Mouse (Mus musculus): ENCODE measurements around the gene Epha7. TPM values are rescaled to one million over a fixed set of nuclear protein-coding genes. Genes with fewer than 3 reads are reported as not detected.

Gene Epha7
- polyA plus RNA-seq (2015; fragmentation: Nextera tagmentation; extraction: Ambion mirVana), result 58.3 and 59.8 TPM in 2 replicates

DNA sequence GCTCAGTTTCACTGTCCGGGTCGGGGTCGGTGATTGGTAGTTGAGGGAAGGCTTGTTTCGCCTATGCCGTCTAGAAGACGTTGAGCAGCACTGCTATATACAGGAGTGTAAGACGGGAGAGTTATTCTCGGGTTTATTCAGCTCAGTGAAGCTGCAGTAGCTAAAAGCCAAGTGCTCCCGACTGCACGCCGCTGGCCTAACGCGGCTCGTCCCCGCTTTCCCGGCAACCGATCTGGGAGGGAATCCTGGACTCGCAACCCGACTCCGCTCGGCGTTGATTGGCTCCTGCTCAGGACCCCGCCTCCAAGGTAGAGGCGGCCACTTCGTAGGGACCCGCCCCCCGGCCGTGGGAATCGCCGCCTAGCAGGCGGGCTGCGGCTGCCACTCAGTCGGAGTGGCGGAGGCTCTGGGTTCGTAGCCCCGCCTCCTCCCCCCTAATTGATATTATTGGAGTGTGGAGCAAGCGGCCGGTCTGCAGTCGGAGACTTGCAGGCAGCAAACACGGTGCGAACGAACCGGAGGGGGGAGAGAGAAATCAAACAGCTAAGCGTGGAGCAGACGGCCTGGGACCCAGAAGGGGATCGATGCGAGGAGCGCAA, at the start of gene Epha7:
Epha7 (plus strand) TSS at position 441 of the 599 bp plus-strand sequence.
- Histone ChIP-seq H3K9ac (replicated peaks) (peak within 1 kb of the TSS; percentile 85), H3K4me2 (replicated peaks) (peak within 1 kb of the TSS; percentile 61), H3K4me3 (peak within 1 kb of the TSS; percentile 70), H3K27ac (replicated peaks) (peak within 1 kb of the TSS; percentile 96), H3K27me3 (no peaks in the 10 kb centered on the region), H3K36me3 (no peaks in the 10 kb centered on the region), H3K4me1 (0 out of 2 replicates have a peak, but pooled peaks cover 6% of the 10 kb centered on the region), H3K9me3 (no peaks in the 10 kb centered on the region)
- peak; percentile 97 for ATAC-seq (replicated peaks)
- WGBS, result under 1% methylated on average over 48 of the region's 48 CpGs

DNA sequence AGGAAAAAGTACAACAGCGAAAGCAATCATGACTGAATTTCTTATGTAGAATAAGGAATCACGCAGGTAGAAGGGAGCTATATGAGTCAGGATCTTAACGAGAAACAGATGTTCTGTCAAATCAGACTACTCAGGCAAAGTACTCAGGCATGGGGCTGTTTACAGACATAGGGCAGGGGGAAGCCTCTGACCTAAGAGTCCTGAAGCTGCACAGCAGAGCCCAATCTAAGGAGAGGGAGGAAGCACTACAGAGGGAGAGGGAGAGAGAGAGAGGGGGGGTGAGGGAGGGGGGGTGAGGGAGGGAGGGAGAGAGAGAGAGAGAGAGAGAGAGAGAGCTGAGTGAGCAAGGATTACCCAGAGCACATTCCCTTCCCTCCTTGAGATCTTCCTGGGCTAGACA, 29.0 kb upstream of the Epha7 start:
- Histone ChIP-seq H3K9me3 (no peaks in the 10 kb centered on the region), H3K4me2 (replicated peaks) (no peak overlapping the region), H3K4me1 (no peaks in the 10 kb centered on the region), H3K27ac (replicated peaks) (no peak overlapping the region), H3K9ac (replicated peaks) (no peak overlapping the region), H3K36me3 (no peaks in the 10 kb centered on the region), H3K4me3 (no peak overlapping the region), H3K27me3 (no peaks in the 10 kb centered on the region)
- ATAC-seq (replicated peaks), result no peak
- 38% methylated on average over 3 of the region's 3 CpGs for WGBS

DNA sequence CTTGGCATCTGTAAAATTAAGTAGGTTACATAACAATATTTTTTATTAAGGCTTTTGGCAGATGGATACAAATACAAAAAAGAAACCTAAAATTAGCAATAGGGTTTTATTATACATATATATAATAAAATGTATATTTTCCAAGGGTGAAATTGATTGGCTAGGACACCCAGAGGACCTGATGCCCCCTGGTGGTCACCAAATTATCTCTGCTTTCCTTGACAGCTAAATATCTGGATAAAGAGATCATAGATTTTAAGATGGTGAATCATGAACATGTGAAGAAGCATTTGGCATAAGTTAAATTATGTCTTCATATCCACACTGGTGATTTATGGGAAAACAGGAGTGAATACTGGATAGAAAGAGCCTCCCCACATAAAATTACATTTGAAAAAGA, 4.1 kb upstream of the Epha7 start:
- no peaks in the 10 kb centered on the region for H3K27me3 ChIP-seq
- H3K9me3 ChIP-seq, result no peaks in the 10 kb centered on the region
- no peak overlapping the region for H3K4me2 ChIP-seq (replicated peaks)
- no peak for ATAC-seq (replicated peaks)
- H3K4me3 ChIP-seq, result no peak overlapping the region
- no peak overlapping the region for H3K27ac ChIP-seq (replicated peaks)
- no peaks in the 10 kb centered on the region for H3K36me3 ChIP-seq
- H3K4me1 ChIP-seq, result 0 out of 2 replicates have a peak, but pooled peaks cover 6% of the 10 kb centered on the region
- no peak overlapping the region for H3K9ac ChIP-seq (replicated peaks)

DNA sequence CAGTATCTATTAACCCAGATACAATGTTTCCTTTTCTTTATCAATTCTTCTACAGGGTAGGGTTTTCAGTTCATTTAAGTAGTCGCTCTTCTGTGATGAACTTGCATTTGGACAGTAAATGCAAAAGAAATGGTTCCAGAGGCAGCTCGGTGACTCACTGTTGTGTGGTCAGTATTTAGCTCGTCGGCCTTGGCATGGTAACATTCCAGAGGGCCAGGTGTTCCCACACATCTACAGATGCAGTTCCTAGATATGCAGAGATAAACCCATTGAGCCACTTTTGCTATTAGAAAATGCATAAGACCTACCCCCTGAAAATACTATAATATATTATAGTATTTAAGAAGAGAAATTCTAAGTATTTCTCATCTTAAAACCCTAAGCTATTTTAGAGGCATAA, 3.2 kb upstream of the Epha7 start:
- H3K9me3 ChIP-seq, result no peaks in the 10 kb centered on the region
- no peaks in the 10 kb centered on the region for H3K36me3 ChIP-seq
- no peak overlapping the region for H3K27ac ChIP-seq (replicated peaks)
- H3K4me2 ChIP-seq (replicated peaks), result no peak overlapping the region
- no peak for ATAC-seq (replicated peaks)
- H3K4me3 ChIP-seq, result no peak overlapping the region
- H3K27me3 ChIP-seq, result no peaks in the 10 kb centered on the region
- WGBS, result 81% methylated on average over 4 of the region's 4 CpGs
- H3K9ac ChIP-seq (replicated peaks), result no peak overlapping the region
- H3K4me1 ChIP-seq, result 0 out of 2 replicates have a peak, but pooled peaks cover 6% of the 10 kb centered on the region

DNA sequence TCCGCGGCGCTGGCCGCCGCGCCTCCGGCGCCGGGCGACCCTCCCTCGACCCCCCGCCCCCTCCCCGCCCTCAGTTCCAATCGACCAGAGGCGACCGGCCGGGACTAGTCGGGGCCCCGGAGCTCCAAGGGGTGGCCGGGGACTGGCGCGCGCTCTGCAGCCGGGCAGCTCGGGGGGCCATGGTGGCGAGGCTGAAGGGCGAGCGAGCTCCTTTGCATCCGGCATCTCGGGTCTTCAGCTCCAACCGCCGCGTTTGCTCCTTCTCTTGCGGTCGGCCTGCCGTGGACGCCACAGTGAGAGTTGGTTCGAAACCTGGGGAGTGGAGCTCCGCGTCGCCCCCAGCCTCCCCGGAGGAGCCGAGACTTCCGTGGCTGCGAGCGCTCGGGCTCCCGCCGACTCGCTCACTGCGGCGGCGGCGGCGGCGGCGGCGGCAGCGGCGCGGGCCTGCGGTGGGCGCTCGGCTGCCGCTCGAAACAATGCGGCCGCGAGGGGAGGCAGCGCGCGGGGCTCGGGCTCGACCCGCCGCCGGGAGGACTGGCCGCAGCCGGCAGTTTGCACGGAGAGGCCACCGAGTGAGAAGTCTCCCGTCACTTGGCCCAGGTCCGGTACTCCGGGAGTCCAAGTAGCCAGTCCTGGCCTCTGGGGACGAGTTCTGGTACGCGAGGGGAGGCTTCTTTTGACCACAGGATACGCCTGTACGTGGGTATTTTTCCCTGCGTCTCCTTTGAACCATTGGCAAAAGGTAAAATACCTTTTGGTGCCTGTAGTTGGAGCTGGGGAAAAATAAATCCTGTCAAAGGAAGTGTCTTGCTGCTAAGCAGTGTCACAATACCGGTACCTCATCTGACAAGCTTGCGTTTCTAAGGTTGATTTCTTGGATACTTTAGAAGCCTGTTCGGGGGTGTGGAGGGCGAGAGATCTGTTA, 882 bp downstream of the Epha7 start:
- 0 out of 2 replicates have a peak, but pooled peaks cover 6% of the 10 kb centered on the region for H3K4me1 ChIP-seq
- ATAC-seq (replicated peaks), result peak; percentile 46
- H3K9me3 ChIP-seq, result no peaks in the 10 kb centered on the region
- peak overlapping the region; percentile 85 for H3K9ac ChIP-seq (replicated peaks)
- H3K36me3 ChIP-seq, result no peaks in the 10 kb centered on the region
- H3K4me3 ChIP-seq, result peak overlapping the region; percentile 70
- H3K27ac ChIP-seq (replicated peaks), result peak overlapping the region; percentile 96
- peak overlapping the region; percentile 61 for H3K4me2 ChIP-seq (replicated peaks)
- under 1% methylated on average over 88 of the region's 94 CpGs for WGBS
- H3K27me3 ChIP-seq, result no peaks in the 10 kb centered on the region

DNA sequence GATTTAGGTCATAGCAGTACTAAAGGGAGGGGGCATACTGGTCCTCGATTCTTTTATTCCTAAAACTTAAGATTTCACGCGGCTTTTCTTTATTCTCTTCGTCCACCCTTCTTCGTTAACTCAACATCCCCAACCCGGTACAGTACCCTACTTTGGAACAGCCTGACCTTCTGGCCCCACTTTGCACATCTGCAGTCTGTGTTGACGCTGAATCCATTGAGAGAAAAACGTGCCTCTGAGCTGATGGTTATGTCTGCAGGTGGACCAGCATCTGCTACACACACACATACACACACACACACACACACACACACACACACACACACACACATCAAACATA, 1.5 kb downstream of the Epha7 start:
- Histone ChIP-seq H3K4me2 (replicated peaks) (peak overlapping the region; percentile 61), H3K4me3 (peak overlapping the region; percentile 70), H3K9me3 (no peaks in the 10 kb centered on the region), H3K27ac (replicated peaks) (peak overlapping the region; percentile 96), H3K27me3 (no peaks in the 10 kb centered on the region), H3K36me3 (no peaks in the 10 kb centered on the region), H3K4me1 (0 out of 2 replicates have a peak, but pooled peaks cover 6% of the 10 kb centered on the region), H3K9ac (replicated peaks) (peak overlapping the region; percentile 85)
- ATAC-seq (replicated peaks), result no peak
- 0% methylated on average over 8 of the region's 8 CpGs for WGBS

DNA sequence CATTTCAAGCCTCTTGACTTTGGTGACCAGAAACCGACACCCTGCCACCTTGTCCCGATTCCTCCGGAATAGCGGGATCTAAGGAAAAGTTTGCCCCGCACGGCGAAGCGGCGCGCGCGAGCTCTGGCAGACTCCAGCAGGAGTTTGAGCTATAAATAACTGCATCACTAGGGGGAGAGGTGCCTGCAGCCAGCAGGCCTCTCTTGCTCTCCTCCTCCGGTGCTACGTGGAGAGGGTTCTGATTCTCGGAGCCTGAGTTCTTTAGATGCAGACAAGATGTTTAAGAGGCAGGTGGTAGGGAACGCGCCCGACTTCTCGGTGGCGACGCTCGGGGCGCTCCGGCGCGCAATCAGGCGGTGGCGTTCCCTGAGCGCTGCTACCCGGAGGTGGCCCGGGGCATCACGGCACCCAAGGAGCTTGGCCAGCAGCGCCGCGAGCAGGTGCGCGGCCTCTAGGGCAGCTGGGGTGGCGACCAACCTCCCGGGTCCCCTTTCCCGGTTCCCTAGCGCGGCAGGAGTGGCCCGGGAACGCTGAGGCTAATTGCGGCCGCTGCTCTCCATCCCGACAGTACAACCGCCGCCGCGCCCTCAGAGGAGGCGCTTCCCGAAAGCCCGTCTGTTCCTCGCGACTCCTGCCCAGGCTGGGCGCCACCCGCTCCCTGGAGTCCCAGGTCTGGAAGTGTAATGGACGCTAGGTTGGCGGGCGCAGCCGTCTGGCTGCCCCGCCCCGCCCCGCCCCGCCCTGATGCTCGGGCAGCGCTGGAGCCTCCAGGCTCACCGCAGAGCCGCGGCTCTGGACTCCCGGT, 2.1 kb downstream of the Epha7 start:
- peak overlapping the region; percentile 96 for H3K27ac ChIP-seq (replicated peaks)
- no peaks in the 10 kb centered on the region for H3K27me3 ChIP-seq
- under 1% methylated on average over 72 of the region's 72 CpGs for WGBS
- ATAC-seq (replicated peaks), result peak; percentile 54
- no peaks in the 10 kb centered on the region for H3K9me3 ChIP-seq
- H3K9ac ChIP-seq (replicated peaks), result peak overlapping the region; percentile 85
- H3K4me1 ChIP-seq, result 0 out of 2 replicates have a peak, but pooled peaks cover 6% of the 10 kb centered on the region
- peak overlapping the region; percentile 70 for H3K4me3 ChIP-seq
- H3K4me2 ChIP-seq (replicated peaks), result peak overlapping the region; percentile 61
- no peaks in the 10 kb centered on the region for H3K36me3 ChIP-seq

DNA sequence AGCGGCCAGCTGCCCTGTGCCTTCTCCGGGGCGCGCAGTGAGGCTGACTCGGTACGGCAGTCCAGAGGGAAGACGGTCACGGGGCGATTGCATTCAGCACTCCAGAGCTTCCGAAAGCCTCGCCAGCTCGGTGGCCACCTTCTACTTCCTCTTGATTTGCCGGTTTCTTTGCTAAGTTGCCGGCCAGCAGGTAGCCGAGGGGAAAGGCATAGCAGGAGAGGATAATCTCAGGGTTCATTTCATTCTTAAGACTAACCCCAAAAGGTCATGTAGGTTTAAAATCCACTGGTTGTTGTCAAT, 2.6 kb downstream of the Epha7 start:
- H3K9me3 ChIP-seq, result no peaks in the 10 kb centered on the region
- H3K27ac ChIP-seq (replicated peaks), result peak overlapping the region; percentile 96
- 0 out of 2 replicates have a peak, but pooled peaks cover 6% of the 10 kb centered on the region for H3K4me1 ChIP-seq
- ATAC-seq (replicated peaks), result no peak
- peak overlapping the region; percentile 61 for H3K4me2 ChIP-seq (replicated peaks)
- peak overlapping the region; percentile 85 for H3K9ac ChIP-seq (replicated peaks)
- 0% methylated on average over 15 of the region's 15 CpGs for whole genome bisulfite sequencing
- H3K4me3 ChIP-seq, result peak overlapping the region; percentile 70
- no peaks in the 10 kb centered on the region for H3K27me3 ChIP-seq
- no peaks in the 10 kb centered on the region for H3K36me3 ChIP-seq

DNA sequence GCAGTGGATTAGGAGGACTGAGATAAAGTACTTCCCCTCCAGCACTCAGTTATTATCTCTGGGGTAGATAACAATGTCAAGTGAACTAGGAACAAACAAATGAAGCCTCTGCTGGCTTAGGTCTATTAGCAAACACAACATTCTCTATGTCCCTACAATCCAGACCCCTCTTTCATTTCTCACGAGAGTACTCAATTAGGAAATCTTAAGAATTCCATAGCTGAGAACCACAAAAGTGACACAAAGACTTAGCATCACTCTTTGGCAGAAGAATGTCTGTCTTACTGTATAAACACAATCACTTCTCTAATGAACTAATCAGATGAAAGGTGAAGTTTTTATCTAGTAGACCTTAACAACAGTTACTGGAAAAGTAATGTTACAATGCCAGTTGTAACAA, 10.7 kb downstream of the Epha7 start:
- no peak overlapping the region for H3K4me3 ChIP-seq
- H3K9ac ChIP-seq (replicated peaks), result no peak overlapping the region
- H3K36me3 ChIP-seq, result peaks cover 4% of the 10 kb centered on the region; the same call in 1 of the 2 replicates
- H3K4me2 ChIP-seq (replicated peaks), result no peak overlapping the region
- H3K9me3 ChIP-seq, result no peaks in the 10 kb centered on the region
- H3K27me3 ChIP-seq, result no peaks in the 10 kb centered on the region
- H3K27ac ChIP-seq (replicated peaks), result no peak overlapping the region
- H3K4me1 ChIP-seq, result peaks cover 5% of the 10 kb centered on the region
- WGBS, result 25% methylated on average over 1 of the region's 1 CpGs
- no peak for ATAC-seq (replicated peaks)

DNA sequence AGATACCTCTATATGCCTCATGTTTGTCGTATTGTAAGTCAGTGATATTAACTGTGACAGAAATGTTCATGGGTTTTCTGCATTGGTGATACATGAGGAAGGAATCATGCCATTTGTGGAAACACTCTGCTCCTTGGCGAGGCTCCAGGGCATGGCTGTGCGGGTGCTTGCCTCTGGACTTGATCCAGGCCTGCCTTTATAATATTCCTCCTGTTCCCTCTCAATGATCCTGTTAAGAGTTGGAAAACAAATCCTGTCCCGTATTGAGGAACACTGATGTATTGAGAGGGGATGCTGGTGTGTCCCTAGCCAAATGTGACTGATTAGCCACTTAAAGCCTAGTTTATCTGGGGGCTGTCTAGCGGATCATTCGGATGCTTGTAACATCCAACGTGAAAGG, 11.7 kb downstream of the Epha7 start:
- 27% methylated on average over 7 of the region's 7 CpGs for WGBS
- H3K4me1 ChIP-seq, result peaks cover 5% of the 10 kb centered on the region
- H3K4me3 ChIP-seq, result no peak overlapping the region
- peaks cover 4% of the 10 kb centered on the region; the same call in 1 of the 2 replicates for H3K36me3 ChIP-seq
- H3K4me2 ChIP-seq (replicated peaks), result no peak overlapping the region
- no peaks in the 10 kb centered on the region for H3K9me3 ChIP-seq
- H3K9ac ChIP-seq (replicated peaks), result no peak overlapping the region
- no peak overlapping the region for H3K27ac ChIP-seq (replicated peaks)
- no peaks in the 10 kb centered on the region for H3K27me3 ChIP-seq
- ATAC-seq (replicated peaks), result no peak

DNA sequence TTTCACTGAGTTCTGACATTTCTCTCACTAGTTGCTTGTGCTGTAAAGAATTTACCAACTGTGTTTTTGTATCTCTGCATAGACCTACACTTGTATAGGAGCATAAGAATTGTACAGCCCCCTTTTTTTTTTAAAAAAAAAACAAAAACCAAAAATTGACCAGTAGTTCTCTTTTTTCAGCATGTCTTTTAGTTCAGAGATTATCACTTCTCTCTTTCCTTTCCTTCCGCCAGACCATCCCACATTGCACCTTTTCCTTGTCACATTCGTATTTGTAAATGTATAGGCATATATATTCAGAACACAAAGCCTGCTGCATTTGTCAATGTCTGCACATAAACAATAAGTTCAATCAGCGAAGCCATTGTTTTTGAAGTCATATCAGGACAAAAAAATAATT, 24.7 kb downstream of the Epha7 start:
- Histone ChIP-seq H3K4me3 (no peak overlapping the region), H3K9ac (replicated peaks) (no peak overlapping the region), H3K4me1 (peaks cover 5% of the 10 kb centered on the region; the same call in 1 of the 2 replicates), H3K9me3 (no peaks in the 10 kb centered on the region), H3K36me3 (no peaks in the 10 kb centered on the region), H3K4me2 (replicated peaks) (no peak overlapping the region), H3K27ac (replicated peaks) (no peak overlapping the region), H3K27me3 (no peaks in the 10 kb centered on the region)
- ATAC-seq (replicated peaks), result no peak
- WGBS, result 97% methylated on average over 3 of the region's 3 CpGs

DNA sequence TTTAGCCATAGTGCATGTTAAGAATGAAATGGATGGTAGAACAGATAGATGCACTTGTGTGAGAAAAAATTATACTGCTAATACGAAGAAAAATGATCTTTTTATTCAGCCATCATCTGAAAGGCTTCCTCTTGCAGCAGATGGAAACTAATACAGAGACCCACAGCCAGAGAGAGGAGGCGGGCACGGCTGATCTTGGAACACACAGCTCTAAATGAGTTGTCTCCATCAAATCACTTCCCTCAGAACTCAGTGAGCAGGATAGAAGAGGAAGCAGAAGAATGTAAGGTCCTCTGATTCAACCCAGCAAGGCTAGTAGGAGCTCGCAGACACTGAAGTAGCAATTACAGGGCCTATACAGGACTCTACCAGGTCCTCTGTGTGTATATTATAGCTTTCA, 33.4 kb downstream of the Epha7 start:
- Histone ChIP-seq H3K27ac (replicated peaks) (no peak overlapping the region), H3K9me3 (no peaks in the 10 kb centered on the region), H3K27me3 (no peaks in the 10 kb centered on the region), H3K36me3 (no peaks in the 10 kb centered on the region), H3K9ac (replicated peaks) (no peak overlapping the region), H3K4me2 (replicated peaks) (no peak overlapping the region), H3K4me3 (no peak overlapping the region), H3K4me1 (no peaks in the 10 kb centered on the region)
- WGBS, result 88% methylated on average over 4 of the region's 4 CpGs
- no peak for ATAC-seq (replicated peaks)
